Mouse (Mus musculus): ENCODE data around the gene Cux1. TPM values are rescaled to one million over a fixed set of nuclear protein-coding genes. Genes with fewer than 3 reads are reported as not detected.

The Cux1 gene
- polyA plus RNA-seq, 1 experiment from 2014 or later = 64.9 TPM

GRCm38 (mm10) chr5:136518648-136519437 is 48.4 kb downstream of the Cux1 start:
- H3K9me3 ChIP-seq (replicated peaks; ENCODE audit: control insufficient read depth, low read length) = no peaks in the 10 kb centered on the region
- ATAC-seq (replicated peaks; ENCODE audit: insufficient number of reproducible peaks, low FRiP score, low TSS enrichment, low read depth) = no peak
- WGBS = 93% methylated on average over 3 of the region's 3 CpGs

GRCm38 (mm10) chr5:136517510-136517909 is 49.8 kb downstream of the Cux1 start:
- H3K9ac ChIP-seq (replicated peaks; ENCODE audit: low read length) = no peak overlapping the region
- no peaks in the 10 kb centered on the region for H3K27me3 ChIP-seq (ENCODE audit: control insufficient read depth, insufficient read depth, low read length)
- DNase-seq (ENCODE audit: low spot score) (no peak), ATAC-seq (replicated peaks; ENCODE audit: insufficient number of reproducible peaks, low FRiP score, low TSS enrichment, low read depth) (no peak)
- H3K4me2 ChIP-seq (ENCODE audit: low read depth, low read length) = no peak overlapping the region
- no peaks in the 10 kb centered on the region for H3K4me1 ChIP-seq (ENCODE audit: control insufficient read depth, insufficient read depth, low read length)
- H3K9me3 ChIP-seq (replicated peaks; ENCODE audit: control insufficient read depth, low read length) = no peaks in the 10 kb centered on the region
- H3K4me3 ChIP-seq (ENCODE audit: low read depth, low read length) = no peak overlapping the region
- no peak overlapping the region for H3K27ac ChIP-seq (replicated peaks; ENCODE audit: low read depth, low read length)
- 68% methylated on average over 2 of the region's 2 CpGs for WGBS
- no peaks in the 10 kb centered on the region for H3K36me3 ChIP-seq (replicated peaks; ENCODE audit: control insufficient read depth, insufficient read depth, low read depth, low read length)

More at GRCm38 (mm10) chr5:136518648-136519437, 48.4 kb downstream of the Cux1 start:
- no peak overlapping the region for H3K4me2 ChIP-seq (ENCODE audit: low read depth, low read length)
- H3K4me1 ChIP-seq (ENCODE audit: control insufficient read depth, insufficient read depth, low read length) = no peaks in the 10 kb centered on the region
- H3K27me3 ChIP-seq (ENCODE audit: control insufficient read depth, insufficient read depth, low read length) = no peaks in the 10 kb centered on the region
- no peak overlapping the region for H3K27ac ChIP-seq (replicated peaks; ENCODE audit: low read depth, low read length)
- DNase-seq (ENCODE audit: low spot score) = no peak
- H3K9ac ChIP-seq (replicated peaks; ENCODE audit: low read length) = no peak overlapping the region
- H3K4me3 ChIP-seq (ENCODE audit: low read depth, low read length) = no peak overlapping the region
- H3K36me3 ChIP-seq (replicated peaks; ENCODE audit: control insufficient read depth, insufficient read depth, low read depth, low read length) = no peaks in the 10 kb centered on the region

- Histone ChIP-seq H3K9ac (replicated peaks; ENCODE audit: low read length) (no peak overlapping the region), H3K4me2 (ENCODE audit: low read depth, low read length) (no peak overlapping the region), H3K27me3 (ENCODE audit: control insufficient read depth, insufficient read depth, low read length) (no peaks in the 10 kb centered on the region), H3K4me3 (ENCODE audit: low read depth, low read length) (no peak overlapping the region), H3K27ac (replicated peaks; ENCODE audit: low read depth, low read length) (no peak overlapping the region), H3K9me3 (replicated peaks; ENCODE audit: control insufficient read depth, low read length) (no peaks in the 10 kb centered on the region), H3K36me3 (replicated peaks; ENCODE audit: control insufficient read depth, insufficient read depth, low read depth, low read length) (no peaks in the 10 kb centered on the region), H3K4me1 (ENCODE audit: control insufficient read depth, insufficient read depth, low read length) (no peaks in the 10 kb centered on the region)
- DNase-seq (ENCODE audit: low spot score) = no peak
- 83% methylated on average over 3 of the region's 3 CpGs for WGBS
- ATAC-seq (replicated peaks; ENCODE audit: insufficient number of reproducible peaks, low FRiP score, low TSS enrichment, low read depth) = no peak
Observed at GRCm38 (mm10) chr5:136516593-136516992, 50.7 kb downstream of the Cux1 start.

GRCm38 (mm10) chr5:136514049-136514677 is 53.1 kb downstream of the Cux1 start:
- Histone ChIP-seq H3K4me2 (ENCODE audit: low read depth, low read length) (no peak overlapping the region), H3K9ac (replicated peaks; ENCODE audit: low read length) (no peak overlapping the region), H3K36me3 (replicated peaks; ENCODE audit: control insufficient read depth, insufficient read depth, low read depth, low read length) (no peaks in the 10 kb centered on the region), H3K27ac (replicated peaks; ENCODE audit: low read depth, low read length) (no peak overlapping the region), H3K27me3 (ENCODE audit: control insufficient read depth, insufficient read depth, low read length) (no peaks in the 10 kb centered on the region), H3K9me3 (replicated peaks; ENCODE audit: control insufficient read depth, low read length) (no peaks in the 10 kb centered on the region), H3K4me1 (ENCODE audit: control insufficient read depth, insufficient read depth, low read length) (no peaks in the 10 kb centered on the region), H3K4me3 (ENCODE audit: low read depth, low read length) (no peak overlapping the region)
- DNase-seq (ENCODE audit: low spot score) = no peak
- WGBS = 58% methylated on average over 6 of the region's 6 CpGs
- ATAC-seq (replicated peaks; ENCODE audit: insufficient number of reproducible peaks, low FRiP score, low TSS enrichment, low read depth) = no peak

- Histone ChIP-seq H3K36me3 (replicated peaks; ENCODE audit: control insufficient read depth, insufficient read depth, low read depth, low read length) (no peaks in the 10 kb centered on the region), H3K27ac (replicated peaks; ENCODE audit: low read depth, low read length) (no peak overlapping the region), H3K4me3 (ENCODE audit: low read depth, low read length) (no peak overlapping the region), H3K9me3 (replicated peaks; ENCODE audit: control insufficient read depth, low read length) (no peaks in the 10 kb centered on the region), H3K9ac (replicated peaks; ENCODE audit: low read length) (no peak overlapping the region), H3K4me1 (ENCODE audit: control insufficient read depth, insufficient read depth, low read length) (no peaks in the 10 kb centered on the region), H3K27me3 (ENCODE audit: control insufficient read depth, insufficient read depth, low read length) (no peaks in the 10 kb centered on the region), H3K4me2 (ENCODE audit: low read depth, low read length) (no peak overlapping the region)
- WGBS = 85% methylated on average over 2 of the region's 2 CpGs
- no peak for ATAC-seq (replicated peaks; ENCODE audit: insufficient number of reproducible peaks, low FRiP score, low TSS enrichment, low read depth)
- DNase-seq (ENCODE audit: low spot score) = no peak
Observed at GRCm38 (mm10) chr5:136512103-136512674, 55.1 kb downstream of the Cux1 start.

- H3K27me3 ChIP-seq (ENCODE audit: control insufficient read depth, insufficient read depth, low read length) = no peaks in the 10 kb centered on the region
- ATAC-seq (replicated peaks; ENCODE audit: insufficient number of reproducible peaks, low FRiP score, low TSS enrichment, low read depth) = no peak
- H3K4me2 ChIP-seq (ENCODE audit: low read depth, low read length) = no peak overlapping the region
- no peak for DNase-seq (ENCODE audit: low spot score)
- H3K4me3 ChIP-seq (ENCODE audit: low read depth, low read length) = no peak overlapping the region
- no peaks in the 10 kb centered on the region for H3K36me3 ChIP-seq (replicated peaks; ENCODE audit: control insufficient read depth, insufficient read depth, low read depth, low read length)
- H3K9ac ChIP-seq (replicated peaks; ENCODE audit: low read length) = no peak overlapping the region
- WGBS = 60% methylated on average over 7 of the region's 7 CpGs
- H3K9me3 ChIP-seq (replicated peaks; ENCODE audit: control insufficient read depth, low read length) = no peaks in the 10 kb centered on the region
- H3K27ac ChIP-seq (replicated peaks; ENCODE audit: low read depth, low read length) = no peak overlapping the region
- no peaks in the 10 kb centered on the region for H3K4me1 ChIP-seq (ENCODE audit: control insufficient read depth, insufficient read depth, low read length)
Observed at GRCm38 (mm10) chr5:136511378-136511777, 55.9 kb downstream of the Cux1 start.

GRCm38 (mm10) chr5:136510609-136511008 is 56.7 kb downstream of the Cux1 start:
- no peaks in the 10 kb centered on the region for H3K4me1 ChIP-seq (ENCODE audit: control insufficient read depth, insufficient read depth, low read length)
- H3K27ac ChIP-seq (replicated peaks; ENCODE audit: low read depth, low read length) = no peak overlapping the region
- no peak for DNase-seq (ENCODE audit: low spot score)
- H3K9me3 ChIP-seq (replicated peaks; ENCODE audit: control insufficient read depth, low read length) = no peaks in the 10 kb centered on the region
- WGBS = 94% methylated on average over 5 of the region's 5 CpGs
- H3K9ac ChIP-seq (replicated peaks; ENCODE audit: low read length) = no peak overlapping the region
- no peak overlapping the region for H3K4me2 ChIP-seq (ENCODE audit: low read depth, low read length)
- ATAC-seq (replicated peaks; ENCODE audit: insufficient number of reproducible peaks, low FRiP score, low TSS enrichment, low read depth) = no peak
- H3K27me3 ChIP-seq (ENCODE audit: control insufficient read depth, insufficient read depth, low read length) = no peaks in the 10 kb centered on the region
- H3K36me3 ChIP-seq (replicated peaks; ENCODE audit: control insufficient read depth, insufficient read depth, low read depth, low read length) = no peaks in the 10 kb centered on the region
- H3K4me3 ChIP-seq (ENCODE audit: low read depth, low read length) = no peak overlapping the region

GRCm38 (mm10) chr5:136507629-136508028 is 59.7 kb downstream of the Cux1 start:
- no peak for ATAC-seq (replicated peaks; ENCODE audit: insufficient number of reproducible peaks, low FRiP score, low TSS enrichment, low read depth)
- Histone ChIP-seq H3K36me3 (replicated peaks; ENCODE audit: control insufficient read depth, insufficient read depth, low read depth, low read length) (no peaks in the 10 kb centered on the region), H3K9ac (replicated peaks; ENCODE audit: low read length) (no peak overlapping the region), H3K4me1 (ENCODE audit: control insufficient read depth, insufficient read depth, low read length) (peaks cover 4% of the 10 kb centered on the region; the same call in 1 of the 2 replicates), H3K27ac (replicated peaks; ENCODE audit: low read depth, low read length) (no peak overlapping the region), H3K9me3 (replicated peaks; ENCODE audit: control insufficient read depth, low read length) (no peaks in the 10 kb centered on the region), H3K4me3 (ENCODE audit: low read depth, low read length) (no peak overlapping the region), H3K27me3 (ENCODE audit: control insufficient read depth, insufficient read depth, low read length) (no peaks in the 10 kb centered on the region), H3K4me2 (ENCODE audit: low read depth, low read length) (no peak overlapping the region)
- 92% methylated on average over 4 of the region's 4 CpGs for WGBS
- DNase-seq (ENCODE audit: low spot score) = no peak

Measured in embryonic facial prominence, embryonic 11.5 days (tissue).